Mouse (Mus musculus) CH12.LX (cell line): ENCODE data around the gene Svep1. TPM values are rescaled to one million over a fixed set of nuclear protein-coding genes. Genes with fewer than 3 reads are reported as not detected.

ENCODE experiments used
- DNase-seq: peaks from one replicate; pipeline ENCODE4 v3.0.0-alpha.2; 2013; ENCODE audit errors: extremely low read depth
- H3K27ac ChIP-seq: 2 replicates; pipeline ENCODE4 v1.5.1; 2012; ENCODE audit warnings: low read depth, mild to moderate bottlenecking, control low read depth, moderate library complexity; ENCODE audit not compliant: insufficient read depth
- H3K27me3 ChIP-seq: replicated peaks from 2 replicates; pipeline ENCODE3; 2012; ENCODE audit warnings: inconsistent platforms
- H3K36me3 ChIP-seq, 2 experiments: replicated peaks in 1 of 2; 2 replicates each; pipeline versions ENCODE3 to v1.6.1; 2012; ENCODE audit warnings: inconsistent platforms in 1 of 2, low read length in 1 of 2, mild to moderate bottlenecking in 1 of 2, mixed read lengths in 1 of 2, moderate library complexity in 1 of 2; ENCODE audit not compliant: control insufficient read depth in 1 of 2, insufficient read depth in 1 of 2
- H3K4me1 ChIP-seq, 2 experiments: 2 replicates each; pipeline ENCODE4 v1.6.1; 2012; ENCODE audit warnings: inconsistent platforms in 1 of 2, moderate library complexity in 1 of 2; ENCODE audit not compliant: insufficient read depth in 2 of 2, control insufficient read depth in 1 of 2
- H3K4me2 ChIP-seq: 2 replicates; pipeline ENCODE4 v1.6.1; 2012; ENCODE audit warnings: low read depth, mild to moderate bottlenecking, control low read depth; ENCODE audit not compliant: poor library complexity, insufficient read depth, severe bottlenecking
- H3K4me3 ChIP-seq, 3 experiments: fragments of 150-350 bp in 1 of 3; sonication (generic) in 1 of 3; replicated peaks in 1 of 3; 2 replicates each; pipeline versions ENCODE3 to v1.5.1; 2011 to 2012; ENCODE audit warnings: low read depth in 2 of 3, low read length in 2 of 3, mild to moderate bottlenecking in 2 of 3, moderate library complexity in 2 of 3, control low read depth in 1 of 3, improper control_type of control experiment in 1 of 3, inconsistent platforms in 1 of 3, mixed read lengths in 1 of 3; ENCODE audit not compliant: poor library complexity in 1 of 3
- H3K79me2 ChIP-seq: replicated peaks from 2 replicates; pipeline ENCODE4 v1.6.1; 2012; ENCODE audit warnings: mild to moderate bottlenecking, moderate library complexity; ENCODE audit not compliant: control insufficient read depth, poor library complexity, insufficient read depth, severe bottlenecking; ENCODE audit errors: extremely low read depth
- H3K9ac ChIP-seq: 2 replicates; pipeline ENCODE4 v1.6.1; 2012; ENCODE audit warnings: low read depth, mild to moderate bottlenecking, control low read depth, moderate library complexity; ENCODE audit not compliant: insufficient read depth
- H3K9me3 ChIP-seq: replicated peaks from 2 replicates; pipeline ENCODE3; 2012; ENCODE audit warnings: low read length, inconsistent platforms, mixed read lengths
- CHD1 ChIP-seq: IDR thresholded peaks from 2 replicates; pipeline ENCODE4 v1.6.1; 2012; ENCODE audit warnings: low read depth, low read length, improper control_type of control experiment, inconsistent platforms
- CHD2 ChIP-seq: IDR thresholded peaks from 2 replicates; pipeline ENCODE4 v1.6.1; 2011; ENCODE audit warnings: low read length, improper control_type of control experiment
- ELF1 ChIP-seq: IDR thresholded peaks from 2 replicates; pipeline ENCODE4 v1.6.1; 2014; ENCODE audit warnings: low read depth, mild to moderate bottlenecking, inconsistent platforms, low read length, improper control_type of control experiment
- EP300 ChIP-seq: IDR thresholded peaks from 2 replicates; pipeline ENCODE4 v1.6.1; 2011; ENCODE audit warnings: low read length, improper control_type of control experiment
- ETS1 ChIP-seq: conservative IDR thresholded peaks from 2 replicates; pipeline ENCODE4 v1.6.1; 2012; ENCODE audit warnings: low read depth, mild to moderate bottlenecking, inconsistent platforms, low read length, improper control_type of control experiment, moderate library complexity
- GABPA ChIP-seq: IDR thresholded peaks from 2 replicates; pipeline ENCODE4 v1.6.1; 2012; ENCODE audit warnings: low read depth, low read length, improper control_type of control experiment, inconsistent platforms; ENCODE audit not compliant: insufficient replicate concordance
- HCFC1 ChIP-seq: IDR thresholded peaks from 2 replicates; pipeline ENCODE4 v1.6.1; 2012; ENCODE audit warnings: low read depth, mild to moderate bottlenecking, inconsistent platforms, low read length, improper control_type of control experiment
- IRF4 ChIP-seq: IDR thresholded peaks from 2 replicates; pipeline ENCODE4 v1.6.1; 2014; ENCODE audit warnings: low read depth, mild to moderate bottlenecking, inconsistent platforms, low read length, improper control_type of control experiment
- JUN ChIP-seq: IDR thresholded peaks from 2 replicates; pipeline ENCODE4 v1.6.1; 2011; ENCODE audit warnings: low read depth, mild to moderate bottlenecking, low read length, improper control_type of control experiment, moderate library complexity; ENCODE audit not compliant: insufficient read depth
- JUND ChIP-seq: conservative IDR thresholded peaks from 2 replicates; pipeline ENCODE4 v1.6.1; 2011; ENCODE audit warnings: low read depth, low read length, improper control_type of control experiment
- KAT2A ChIP-seq: IDR thresholded peaks from 2 replicates; pipeline ENCODE4 v1.6.1; 2012; ENCODE audit warnings: low read length, improper control_type of control experiment, inconsistent platforms; ENCODE audit not compliant: insufficient replicate concordance
- MAFK ChIP-seq: IDR thresholded peaks from 2 replicates; pipeline ENCODE4 v1.6.1; 2011; ENCODE audit warnings: low read length, improper control_type of control experiment; ENCODE audit not compliant: insufficient replicate concordance
- MAX ChIP-seq: IDR thresholded peaks from 2 replicates; pipeline ENCODE4 v1.6.1; 2011; ENCODE audit warnings: low read length, improper control_type of control experiment
- MAZ ChIP-seq: IDR thresholded peaks from 2 replicates; pipeline ENCODE4 v1.6.1; 2012; ENCODE audit warnings: low read depth, mild to moderate bottlenecking, inconsistent platforms, low read length, improper control_type of control experiment, moderate library complexity
- MYC ChIP-seq: IDR thresholded peaks from 2 replicates; pipeline ENCODE4 v1.6.1; 2011; ENCODE audit warnings: low read depth, mild to moderate bottlenecking, improper control_type of control experiment, low read length
- NELFE ChIP-seq: IDR thresholded peaks from 2 replicates; pipeline ENCODE4 v1.6.1; 2011; ENCODE audit warnings: low read depth, low read length, improper control_type of control experiment
- NRF1 ChIP-seq: IDR thresholded peaks from 2 replicates; pipeline ENCODE4 v1.6.1; 2014; ENCODE audit warnings: low read depth, mild to moderate bottlenecking, inconsistent platforms, low read length, improper control_type of control experiment, moderate library complexity
- POLR2A ChIP-seq: IDR thresholded peaks from 2 replicates; pipeline ENCODE4 v1.6.1; 2011; ENCODE audit warnings: low read depth, mild to moderate bottlenecking, improper control_type of control experiment, low read length
- POLR2AphosphoS2 ChIP-seq: IDR thresholded peaks from 2 replicates; pipeline ENCODE4 v1.6.1; 2011; ENCODE audit warnings: low read depth, low read length, improper control_type of control experiment
- RAD21 ChIP-seq: IDR thresholded peaks from 2 replicates; pipeline ENCODE4 v1.6.1; 2011; ENCODE audit warnings: low read depth, mild to moderate bottlenecking, low read length, improper control_type of control experiment, moderate library complexity
- RCOR1 ChIP-seq: conservative IDR thresholded peaks from 2 replicates; pipeline ENCODE4 v1.6.1; 2012; ENCODE audit warnings: low read depth, mild to moderate bottlenecking, inconsistent platforms, low read length, improper control_type of control experiment
- SIN3A ChIP-seq: IDR thresholded peaks from 2 replicates; pipeline ENCODE4 v1.6.1; 2012; ENCODE audit warnings: low read length, improper control_type of control experiment, inconsistent platforms
- TBP ChIP-seq: conservative IDR thresholded peaks from 2 replicates; pipeline ENCODE4 v1.6.1; 2011; ENCODE audit warnings: low read depth, low read length, improper control_type of control experiment
- TCF12 ChIP-seq: IDR thresholded peaks from 2 replicates; pipeline ENCODE4 v1.6.1; 2014; ENCODE audit warnings: low read depth, mild to moderate bottlenecking, inconsistent platforms, low read length, improper control_type of control experiment
- USF1 ChIP-seq: IDR thresholded peaks from 2 replicates; pipeline ENCODE4 v1.6.1; 2014; ENCODE audit warnings: low read depth, mild to moderate bottlenecking, inconsistent platforms, low read length, improper control_type of control experiment
- USF2 ChIP-seq: conservative IDR thresholded peaks from 2 replicates; pipeline ENCODE4 v1.6.1; 2011; ENCODE audit warnings: low read depth, low read length, improper control_type of control experiment
- ZC3H11A ChIP-seq: IDR thresholded peaks from 2 replicates; pipeline ENCODE4 v1.6.1; 2012; ENCODE audit warnings: low read depth, mild to moderate bottlenecking, inconsistent platforms, low read length, improper control_type of control experiment
- ZKSCAN1 ChIP-seq: IDR thresholded peaks from 2 replicates; pipeline ENCODE4 v1.6.1; 2012; ENCODE audit warnings: low read depth, inconsistent platforms, low read length, improper control_type of control experiment, borderline replicate concordance
- ZNF384 ChIP-seq: IDR thresholded peaks from 2 replicates; pipeline ENCODE4 v1.6.1; 2012; ENCODE audit warnings: low read depth, low read length, improper control_type of control experiment, inconsistent platforms
- dilution Hi-C: fragments of 300-500 bp; cut with MboI; formaldehyde crosslinking; loops from 2 replicates; pipeline ENCODE4 v1.14.3; 2020; ENCODE audit warnings: low sequenced_read_pairs; ENCODE audit not compliant: extremely low pct_unique_long_range_greater_than_20kb, extremely low pct_ligation_motif_present
- in situ Hi-C: fragments of 300-500 bp; cut with MboI; formaldehyde crosslinking; loops from 3 replicates; pipeline ENCODE4 v1.14.3; 2019; ENCODE audit warnings: low sequenced_read_pairs, low pct_ligation_motif_present, low pct_unique_long_range_greater_than_20kb, mixed read lengths
- polyA plus RNA-seq: library from polyadenylated mRNA; unstranded; fragments of >175 nt; gene quantifications from 2 replicates; pipeline ENCODE4 v1.2.1, GENCODE M21; 2012; ENCODE audit warnings: low read depth; ENCODE audit not compliant: insufficient read length
- total RNA-seq, 2 experiments: library from RNA; depleted of rRNA; stranded (reverse); fragments of 300-350 nt in 1 of 2; fragments of >200 nt in 1 of 2; gene quantifications; 2 replicates each; pipeline ENCODE4 v1.2.3; 2012 to 2014

Gene Svep1
- total and polyA plus RNA-seq, 3 experiments, result not detected

GRCm38 (mm10) chr4:58034663-58035062 is 172.0 kb downstream of the Svep1 start:
- TF ChIP-seq ZC3H11A (no peak), NELFE (no peak), ETS1 (no peak), GABPA (no peak), USF2 (no peak), RAD21 (no peak), JUND (no peak), NRF1 (no peak), TCF12 (no peak), MAZ (no peak), ZKSCAN1 (no peak), CHD1 (no peak), EP300 (no peak), CHD2 (no peak), POLR2AphosphoS2 (no peak), SIN3A (no peak), JUN (no peak), USF1 (no peak), KAT2A (no peak)
- dilution Hi-C loops (no loop called here), in situ Hi-C loops (no loop called here)
- Histone ChIP-seq H3K4me2 (peak overlapping the region; percentile 67), H3K9me3 (peaks cover 5% of the 10 kb centered on the region), H3K4me3 (no peak overlapping the region), H3K27me3 (no peaks in the 10 kb centered on the region), H3K36me3 (no peaks in the 10 kb centered on the region), H3K9ac (no peak overlapping the region), H3K4me1 (peaks cover 2 to 4% of the 10 kb centered on the region in 2 experiments; a peak in 2 of 4 replicates), H3K27ac (no peak overlapping the region), H3K79me2 (no peaks in the 10 kb centered on the region)
- DNase-seq, result no peak

- Histone ChIP-seq H3K9ac (no peak overlapping the region), H3K4me2 (no peak overlapping the region), H3K4me3 (no peak overlapping the region), H3K4me1 (0 out of 4 replicates have a peak, but pooled peaks cover 0 to 2% of the 10 kb centered on the region in 2 experiments), H3K79me2 (no peaks in the 10 kb centered on the region), H3K27me3 (no peaks in the 10 kb centered on the region), H3K36me3 (no peaks in the 10 kb centered on the region), H3K9me3 (peaks cover 5% of the 10 kb centered on the region), H3K27ac (no peak overlapping the region)
- dilution Hi-C loops (no loop called here), in situ Hi-C loops (no loop called here)
- no peak for DNase-seq
- TF ChIP-seq POLR2AphosphoS2 (no peak), GABPA (no peak), MAX (no peak), IRF4 (no peak), MYC (no peak), TBP (no peak), ELF1 (no peak), ZNF384 (no peak), NRF1 (no peak), MAFK (no peak), USF1 (no peak), SIN3A (no peak), RAD21 (no peak), JUN (no peak), HCFC1 (no peak), USF2 (no peak), POLR2A (no peak), RCOR1 (no peak), JUND (no peak)
Observed at GRCm38 (mm10) chr4:58032714-58033113, 173.9 kb downstream of the Svep1 start.
